In genomic region chr14:61684473-61685230, GRCm38 (mm10) we compare ENCODE assay signal across 9 mouse cellular contexts.
DNase-seq lines count a peak whose midpoint lies in the region; ATAC-seq and TF ChIP-seq lines count a peak whose summit lies in the region.
"Had no signal": no experiment of that assay in that cellular context is flagged by ENCODE, and none has a peak within 500 bp of the region (broad histone marks: within the 10 kb centered on the region; RNA-seq: fewer than 3 reads in every experiment).

No protein-coding gene starts in this region.

- no peak for ATAC-seq in G1E (ENCODE audit: extremely low read depth, insufficient number of reproducible peaks, low FRiP score, poor library complexity, severe bottlenecking)
- no peak for ATAC-seq in heart, embryonic 12.5 days (ENCODE audit: insufficient number of reproducible peaks, low FRiP score)
- no peak for ATAC-seq in liver, embryonic 15.5 days (ENCODE audit: insufficient read depth)
- no peak for ATAC-seq in stomach, embryonic 16.5 days (ENCODE audit: insufficient read depth, low FRiP score)
- ATAC-seq: Patski had no signal

- 14% methylated on average over 26 of the region's 26 CpGs for WGBS in heart, embryonic 12.5 days
- WGBS in liver, embryonic 15.5 days (ENCODE audit: insufficient replicate concordance): 18% methylated on average over 26 of the region's 26 CpGs
- 26% methylated on average over 26 of the region's 26 CpGs for WGBS in stomach, embryonic 16.5 days

- H3K4me2 ChIP-seq in heart, embryonic 12.5 days: peak overlapping the region; percentile 85
- peak overlapping the region; percentile 98 for H3K4me2 ChIP-seq in liver, embryonic 15.5 days
- peak overlapping the region; percentile 42 for H3K4me2 ChIP-seq in stomach, embryonic 16.5 days (ENCODE audit: low read depth, low read length)

- no peaks in the 10 kb centered on the region for H3K27me3 ChIP-seq in G1E (ENCODE audit: insufficient read depth, low read length)
- peaks cover 17% of the 10 kb centered on the region for H3K27me3 ChIP-seq in heart, embryonic 12.5 days (replicated peaks)
- H3K27me3 ChIP-seq in liver, embryonic 15.5 days: peaks cover 62% of the 10 kb centered on the region
- H3K27me3 ChIP-seq in stomach, embryonic 16.5 days (ENCODE audit: control insufficient read depth, insufficient read depth, low read length): peaks cover 21% of the 10 kb centered on the region
- H3K27me3 ChIP-seq: Patski had no signal

- H3K9ac ChIP-seq in heart, embryonic 12.5 days: peak overlapping the region; percentile 38; the same call in 1 of the 2 replicates
- peak overlapping the region; percentile 96 for H3K9ac ChIP-seq in liver, embryonic 15.5 days
- 0 out of 2 replicates have a peak overlapping the region, but pooled peaks have one; percentile 9 for H3K9ac ChIP-seq in stomach, embryonic 16.5 days (ENCODE audit: low read length)

- peaks cover 67% of the 10 kb centered on the region for H3K4me1 ChIP-seq in G1E (ENCODE audit: insufficient read depth, low read depth, low read length)
- H3K4me1 ChIP-seq in heart, embryonic 12.5 days (replicated peaks): peaks cover 47% of the 10 kb centered on the region
- H3K4me1 ChIP-seq in liver, embryonic 15.5 days (replicated peaks): peaks cover 68% of the 10 kb centered on the region
- peaks cover 20% of the 10 kb centered on the region for H3K4me1 ChIP-seq in stomach, embryonic 16.5 days (ENCODE audit: control insufficient read depth, insufficient read depth, low read length)

- H3K9me3 ChIP-seq in G1E (replicated peaks): peaks cover 3% of the 10 kb centered on the region; the same call in 1 of the 2 replicates
- no peaks in the 10 kb centered on the region for H3K9me3 ChIP-seq in heart, embryonic 12.5 days (replicated peaks)
- H3K9me3 ChIP-seq in liver, embryonic 15.5 days (replicated peaks): no peaks in the 10 kb centered on the region
- H3K9me3 ChIP-seq in stomach, embryonic 16.5 days (replicated peaks; ENCODE audit: control insufficient read depth, low read length): no peaks in the 10 kb centered on the region

- peak; percentile 92 for DNase-seq in heart, adult 11 months
- DNase-seq in heart, postnatal 4 days: no peak
- DNase-seq in G1E (ENCODE audit: low spot score): no peak
- DNase-seq in urinary bladder, adult 2 months (ENCODE audit: low spot score): no peak
- DNase-seq in adrenal gland, postnatal 4 days (ENCODE audit: low spot score in 2 of 2): no peak

- H3K27ac ChIP-seq in heart, embryonic 12.5 days (ENCODE audit: poor library complexity, severe bottlenecking): no peak overlapping the region
- no peak overlapping the region for H3K27ac ChIP-seq in liver, embryonic 15.5 days (replicated peaks)
- no peak overlapping the region for H3K27ac ChIP-seq in stomach, embryonic 16.5 days (ENCODE audit: low read length)

- peaks cover under 1% of the 10 kb centered on the region for H3K36me3 ChIP-seq in G1E (replicated peaks)
- no peaks in the 10 kb centered on the region for H3K36me3 ChIP-seq in heart, embryonic 12.5 days
- H3K36me3 ChIP-seq in liver, embryonic 15.5 days (replicated peaks): no peaks in the 10 kb centered on the region
- H3K36me3 ChIP-seq in stomach, embryonic 16.5 days (ENCODE audit: control insufficient read depth, insufficient read depth, low read length): no peaks in the 10 kb centered on the region

- no peak for TF ChIP-seq CTCF in G1E (IDR thresholded peaks at IDR 0.05; ENCODE audit: low read depth, low read length)

- peak overlapping the region; percentile 84 for H3K4me3 ChIP-seq in G1E (ENCODE audit: low read depth, low read length)
- H3K4me3 ChIP-seq in heart, embryonic 12.5 days: peak overlapping the region; percentile 44
- H3K4me3 ChIP-seq in liver, embryonic 15.5 days (replicated peaks): peak overlapping the region; percentile 95
- H3K4me3 ChIP-seq in stomach, embryonic 16.5 days (replicated peaks; ENCODE audit: low read length): peak overlapping the region; percentile 28

Comparison
In these comparisons a context has a peak if more than half of its experiments do, and no peak if none do; other contexts are left out.
1. H3K4me3 ChIP-seq: peak in every context shown above with its lines; median percentile 95 in liver, embryonic 15.5 days; 84 in G1E; 44 in heart, embryonic 12.5 days; 28 in stomach, embryonic 16.5 days.
2. H3K4me2 ChIP-seq: peak in every context shown above with its lines; median percentile 98 in liver, embryonic 15.5 days; 85 in heart, embryonic 12.5 days; 42 in stomach, embryonic 16.5 days.
3. H3K9ac ChIP-seq: peak in every context shown above with its lines; median percentile 96 in liver, embryonic 15.5 days; 38 in heart, embryonic 12.5 days; 9 in stomach, embryonic 16.5 days.